Mouse (Mus musculus) adrenal gland, adult (tissue): ENCODE data around the gene Serpinb6a.

Experiments used
- DNase-seq, 2 experiments: peaks; one replicate each; pipeline ENCODE4 v3.0.0; 2022 to 2023; ENCODE audit warnings: low spot score in 1 of 2; ENCODE audit not compliant: inconsistent age in 2 of 2

The Serpinb6a gene

DNA sequence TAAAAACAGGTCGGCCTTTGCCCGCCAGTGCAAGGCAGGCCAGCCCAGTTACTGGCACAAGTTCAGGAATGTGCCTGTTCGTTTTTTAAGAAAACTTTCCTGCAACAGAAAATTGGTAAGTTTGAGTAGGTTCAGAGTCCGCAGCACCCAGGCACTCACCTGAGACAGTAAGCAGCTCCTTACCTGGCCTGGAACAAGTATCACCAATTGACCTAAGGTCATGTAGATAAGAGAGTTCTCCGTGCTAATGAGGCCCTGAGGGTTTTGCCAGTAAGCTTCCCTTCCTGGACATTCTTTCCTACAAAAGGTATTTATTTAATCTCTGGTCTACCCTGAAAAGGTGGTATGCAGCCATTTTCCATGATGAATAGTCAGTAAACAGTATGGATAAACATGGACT, 80.9 kb downstream of the Serpinb6a start:
- DNase-seq = no peak

GRCm38 (mm10) chr13:33921041-33921440, 81.6 kb downstream of the Serpinb6a start:
- no peak for DNase-seq

DNA sequence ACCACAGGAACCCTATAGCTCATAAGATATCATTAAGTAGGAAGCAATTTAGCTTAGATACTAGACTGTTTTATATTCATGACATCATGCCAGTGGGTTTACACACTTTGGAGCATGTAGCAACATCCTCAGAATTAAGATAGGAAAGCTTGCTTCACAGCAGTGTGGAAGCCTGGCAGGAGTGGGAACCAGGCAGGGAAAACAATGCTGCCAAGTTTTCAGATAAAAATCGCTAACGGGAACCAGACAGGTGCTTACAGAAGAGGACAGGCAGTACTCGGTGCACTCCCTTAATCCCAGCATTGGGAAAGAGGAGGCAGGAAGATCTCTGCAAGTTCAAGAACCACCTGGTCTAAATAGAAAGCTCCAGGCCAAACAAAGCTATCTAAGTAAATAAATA, 95.8 kb downstream of the Serpinb6a start:
- no peak for DNase-seq

DNA sequence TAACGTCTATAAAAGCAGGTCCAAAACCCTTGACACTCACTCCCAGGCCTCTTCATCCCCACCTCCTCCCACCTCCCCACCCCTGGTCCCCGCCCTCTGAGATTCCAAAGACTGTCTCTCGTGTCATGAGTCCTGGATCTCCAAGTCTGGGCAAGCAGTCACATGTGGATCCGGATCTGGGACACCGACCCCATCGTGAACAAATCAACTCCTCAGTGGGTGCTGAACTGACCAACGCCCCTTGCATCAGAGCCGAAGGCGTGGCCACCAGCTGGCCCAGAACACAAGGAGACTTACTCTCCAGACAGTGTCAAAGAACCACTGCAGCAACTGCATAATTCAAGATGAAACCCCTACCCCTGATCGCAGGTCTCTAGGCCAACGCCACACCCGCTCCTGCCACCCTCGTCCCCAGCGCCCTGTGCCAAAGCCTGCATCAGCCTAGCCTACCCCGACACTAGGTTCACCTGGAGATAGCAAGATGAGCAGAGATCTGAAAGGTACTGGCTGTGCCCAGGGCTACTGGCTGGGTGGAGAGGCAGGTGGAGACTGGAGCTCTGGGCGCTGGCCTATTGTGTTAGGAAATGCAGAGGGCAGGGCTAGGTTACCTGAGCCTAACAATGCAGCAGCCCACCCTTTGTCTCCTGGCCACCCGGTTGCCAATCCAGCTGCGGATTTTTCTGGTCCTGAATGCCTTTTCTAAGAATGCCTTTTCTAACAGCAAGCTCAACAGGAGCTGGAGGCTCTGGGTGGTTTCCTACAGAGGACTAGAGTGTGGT, 97.2 kb downstream of the Serpinb6a start, which contains the start of gene Serpinb6c:
Serpinb6c (minus strand) TSS at position 533 of the 779 bp plus-strand sequence.
- no peak for DNase-seq

DNA sequence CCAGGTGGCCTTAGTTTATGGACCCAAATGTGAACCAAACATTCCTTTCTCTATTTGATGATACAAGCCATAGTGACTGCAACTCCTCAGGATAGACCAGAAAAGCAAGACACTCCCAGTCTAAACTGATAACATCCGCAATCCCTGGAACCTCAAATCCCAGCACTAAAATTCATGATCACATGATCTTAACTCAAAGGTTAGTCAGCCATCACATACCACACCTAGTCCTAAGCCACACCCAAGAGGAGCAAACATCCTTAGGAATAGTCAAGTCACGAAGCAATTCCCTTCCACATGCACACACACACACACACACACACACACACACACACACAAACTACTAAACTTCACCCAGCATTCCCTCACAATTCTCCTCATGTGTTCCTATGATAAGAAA, 99.3 kb downstream of the Serpinb6a start:
- DNase-seq = no peak

DNA sequence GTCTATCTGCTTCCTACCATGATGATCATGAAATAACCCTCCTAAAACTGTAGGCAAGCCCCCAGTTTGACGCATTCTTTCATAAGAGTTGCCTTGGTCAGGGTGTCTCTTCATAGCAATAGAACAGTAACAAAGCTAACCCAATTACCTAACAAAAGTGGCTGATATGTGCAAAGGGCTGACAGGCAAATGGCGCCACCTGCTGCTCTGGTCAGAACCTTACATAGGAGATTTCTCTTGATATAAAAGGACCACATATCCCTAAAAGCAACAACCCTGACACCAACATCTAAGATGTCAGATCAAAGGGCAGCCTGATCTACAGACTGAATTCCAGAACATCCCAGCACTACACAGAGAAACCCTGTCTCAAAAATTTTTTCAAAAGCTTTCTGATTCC, 108.4 kb downstream of the Serpinb6a start:
- peak; percentile 19 to 63 for DNase-seq
